Mouse (Mus musculus): ENCODE data around the gene 4933402N03Rik.

4933402N03Rik gene

DNA sequence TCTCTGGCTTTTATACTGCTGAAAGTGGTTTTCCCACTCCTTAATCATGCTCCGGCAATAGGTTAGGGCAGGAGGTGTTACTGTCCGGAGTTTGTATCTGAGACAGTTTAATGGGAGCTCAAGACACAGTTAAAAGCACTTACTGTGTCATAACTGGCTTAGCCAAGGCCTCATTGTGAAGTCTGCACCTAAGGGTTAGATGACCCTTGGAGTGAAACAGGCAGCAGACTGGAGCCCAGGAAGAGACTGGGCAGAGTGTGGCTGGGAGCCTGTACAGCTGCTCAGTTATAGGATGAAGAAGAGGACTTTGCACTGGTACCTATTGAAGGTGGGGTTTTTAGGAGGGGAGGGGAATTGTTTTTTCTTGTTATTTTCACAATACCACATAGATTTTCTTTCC lies at the start of gene 4933402N03Rik:
TSS of gene 4933402N03Rik (minus strand) at position 101 of the 400 bp plus-strand sequence.
- DNase-seq (ENCODE audit: low read depth, low spot score): no peak

DNA sequence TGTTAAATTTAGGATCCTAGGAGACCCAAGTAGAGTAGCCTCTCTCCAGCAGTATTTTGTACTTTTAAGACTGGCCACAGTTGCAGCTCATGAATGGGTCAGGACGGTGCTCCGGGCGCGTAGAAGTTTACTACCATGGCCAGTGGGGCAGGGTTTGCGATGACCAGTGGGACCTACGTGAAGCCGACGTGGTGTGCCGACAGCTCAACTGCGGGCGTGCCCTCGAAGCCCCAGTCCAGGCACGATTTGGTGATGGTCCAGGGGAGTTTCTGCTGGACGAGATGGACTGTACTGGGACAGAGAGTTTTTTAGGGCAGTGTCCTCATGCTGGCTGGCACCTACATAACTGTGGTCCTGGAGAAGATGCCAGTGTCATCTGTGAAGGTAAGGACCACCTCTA lies 41.9 kb upstream of the 4933402N03Rik start:
- DNase-seq (ENCODE audit: low read depth, low spot score): no peak

DNA sequence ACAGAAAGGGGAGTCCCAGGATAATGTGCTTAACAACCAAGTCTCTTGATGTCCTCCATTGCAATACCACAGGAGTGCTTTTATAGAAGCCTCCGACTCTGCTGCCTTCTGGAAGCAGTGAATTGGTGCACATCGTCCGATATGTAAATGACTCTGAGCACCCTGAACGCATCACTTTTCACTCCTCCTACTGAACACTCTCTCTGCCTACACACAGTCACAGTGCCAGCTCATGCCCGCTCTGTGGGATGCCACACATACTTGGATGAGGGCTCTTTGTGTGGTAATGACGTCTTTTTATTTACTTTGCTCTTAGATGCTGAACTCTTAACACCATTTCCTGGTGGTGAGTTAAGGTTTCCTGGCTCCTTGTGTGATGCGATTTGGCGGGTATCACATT lies 40.9 kb upstream of the 4933402N03Rik start:
- DNase-seq (ENCODE audit: low read depth, low spot score): no peak

DNA sequence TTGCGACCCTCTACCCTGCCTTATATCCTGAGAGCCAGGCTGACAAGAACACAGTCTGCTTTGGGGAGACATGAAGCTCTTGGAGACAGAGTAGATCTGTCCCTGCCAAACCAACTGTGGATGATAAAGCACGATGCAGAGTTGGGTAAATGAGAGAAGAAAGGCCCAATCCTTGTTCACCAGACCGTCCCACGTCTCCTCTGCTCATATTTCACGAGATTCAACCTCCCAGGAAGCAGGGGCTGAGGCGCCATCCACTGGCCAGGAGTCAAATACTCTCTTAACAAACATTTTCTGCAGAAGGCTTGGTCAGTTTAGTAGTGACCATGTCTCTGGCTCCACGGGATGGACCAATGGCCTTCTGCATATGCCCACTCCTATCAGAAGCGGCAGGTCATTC lies 38.2 kb upstream of the 4933402N03Rik start:
- no peak for DNase-seq (ENCODE audit: low read depth, low spot score)

DNA sequence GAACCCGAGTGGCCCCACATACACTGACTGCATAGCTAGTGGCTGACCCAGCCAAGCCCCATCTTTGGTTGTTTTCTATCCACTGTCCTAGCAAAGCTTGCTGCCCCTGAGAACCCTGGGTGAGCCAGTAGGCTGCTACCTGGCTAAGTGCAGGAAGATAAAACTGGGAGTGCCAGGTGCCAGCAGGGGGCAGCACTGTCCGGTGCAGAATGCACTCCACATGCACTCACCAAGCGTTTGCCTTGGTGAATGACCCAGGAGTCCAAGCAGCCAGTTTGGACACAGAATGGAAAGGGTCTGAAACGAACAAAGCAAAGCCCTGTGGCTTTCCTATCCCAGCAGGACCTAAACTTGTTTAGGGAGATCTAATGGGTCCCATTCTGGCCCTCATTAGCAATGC lies 36.6 kb upstream of the 4933402N03Rik start:
- no peak for DNase-seq (ENCODE audit: low read depth, low spot score)

DNA sequence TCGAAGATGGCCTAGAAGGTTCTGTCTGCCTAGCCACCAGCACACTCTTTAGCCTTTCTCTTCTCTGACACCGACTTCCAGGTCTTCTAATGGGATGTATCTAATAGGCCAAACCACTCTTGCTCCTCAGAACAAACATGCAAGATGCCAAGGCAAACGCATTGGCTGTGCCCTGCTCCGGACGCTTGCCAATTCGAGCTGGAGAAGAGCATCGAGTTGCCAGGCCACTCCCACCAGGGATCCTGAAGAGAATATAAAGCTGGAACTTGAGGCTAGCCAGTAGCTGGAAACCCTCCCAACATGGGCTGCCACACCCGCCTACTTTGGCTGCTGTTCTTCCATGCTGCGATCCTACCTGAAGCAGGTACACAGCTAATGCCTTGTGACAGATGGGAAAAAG lies 28.0 kb upstream of the 4933402N03Rik start, which contains the start of gene 5430419D17Rik:
TSS of gene 5430419D17Rik (plus strand) at position 282 of the 400 bp plus-strand sequence.
- DNase-seq (ENCODE audit: low read depth, low spot score): no peak

DNA sequence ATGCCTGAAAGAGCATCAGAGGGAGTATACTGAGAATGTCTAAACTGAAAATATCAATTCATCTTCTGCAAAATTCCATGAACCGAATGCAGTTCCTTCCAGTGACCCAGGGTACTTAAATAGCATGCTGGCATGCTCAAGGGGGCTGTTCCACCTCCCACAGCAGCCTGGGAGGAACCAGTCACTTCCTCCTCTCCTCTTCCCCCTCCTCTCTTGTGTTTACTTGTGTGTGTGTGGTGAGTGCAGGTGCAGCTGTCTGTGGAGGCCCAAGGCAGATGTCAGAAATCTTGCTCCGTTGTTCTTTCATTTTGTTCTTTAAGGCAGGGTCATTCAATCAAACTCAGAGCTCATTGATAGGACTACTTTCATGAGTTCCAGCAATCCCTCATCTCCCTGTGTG lies 23.0 kb upstream of the 4933402N03Rik start:
- no peak for DNase-seq (ENCODE audit: low read depth, low spot score)

DNA sequence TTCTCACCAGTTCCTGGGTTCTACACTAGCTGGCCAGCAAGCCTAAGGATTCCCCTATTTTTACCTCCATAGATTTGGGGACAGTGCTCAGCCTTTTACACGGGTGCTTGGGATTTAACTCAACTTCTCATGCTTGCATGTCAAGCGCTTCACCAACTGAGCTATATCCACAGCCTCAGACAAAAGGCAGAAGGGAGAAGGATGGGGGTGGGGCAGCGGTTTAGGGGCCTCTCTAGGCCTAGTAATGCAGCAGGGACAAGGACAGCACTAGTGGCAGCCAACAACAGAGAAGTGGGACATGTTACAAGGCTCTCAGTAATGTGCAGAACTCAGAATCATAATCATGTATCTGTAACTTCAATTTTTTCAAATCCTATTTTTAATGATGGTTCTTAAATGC lies 21.7 kb upstream of the 4933402N03Rik start:
- DNase-seq (ENCODE audit: low read depth, low spot score): no peak

DNA sequence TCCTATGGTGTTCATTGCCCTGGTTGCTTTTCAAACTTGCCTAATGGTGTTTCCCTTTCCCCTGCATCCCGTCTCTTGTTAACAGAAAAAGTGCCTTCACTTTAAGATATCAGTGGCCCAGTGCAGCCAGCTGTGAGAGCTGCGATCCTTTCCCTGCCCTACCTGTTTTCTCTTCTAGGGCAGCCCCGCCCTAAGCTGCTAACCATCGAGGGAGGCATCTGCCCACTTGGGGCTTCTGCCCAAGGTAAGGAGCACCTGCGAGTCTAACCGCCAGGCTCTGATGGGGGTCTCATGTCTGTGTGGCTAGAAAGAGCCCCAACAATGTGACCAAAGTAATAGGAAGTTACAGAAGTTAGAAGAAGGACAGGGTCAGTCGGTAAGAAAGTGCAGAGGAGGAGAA lies 16.1 kb upstream of the 4933402N03Rik start:
- DNase-seq (ENCODE audit: low read depth, low spot score): no peak

DNA sequence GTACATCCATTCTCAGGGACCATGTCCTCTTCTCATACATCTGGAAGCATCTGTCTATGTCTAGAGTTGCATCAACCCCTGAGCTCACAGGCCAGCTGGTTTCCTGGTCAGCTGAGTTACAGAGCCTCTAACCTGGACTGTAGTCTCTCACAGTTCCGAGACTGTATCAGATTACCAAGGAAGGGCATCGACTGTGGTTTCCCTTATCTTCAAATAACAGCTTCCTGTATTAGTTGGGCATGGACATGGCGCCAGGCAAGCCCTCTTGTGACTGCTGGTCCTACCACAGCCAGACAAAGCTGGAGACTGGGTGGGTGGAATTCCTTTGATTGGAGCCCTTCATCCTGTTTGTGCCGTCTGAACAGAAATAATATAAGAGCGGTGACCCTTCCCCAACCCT lies 6.9 kb upstream of the 4933402N03Rik start:
- DNase-seq (ENCODE audit: low read depth, low spot score): no peak

DNA sequence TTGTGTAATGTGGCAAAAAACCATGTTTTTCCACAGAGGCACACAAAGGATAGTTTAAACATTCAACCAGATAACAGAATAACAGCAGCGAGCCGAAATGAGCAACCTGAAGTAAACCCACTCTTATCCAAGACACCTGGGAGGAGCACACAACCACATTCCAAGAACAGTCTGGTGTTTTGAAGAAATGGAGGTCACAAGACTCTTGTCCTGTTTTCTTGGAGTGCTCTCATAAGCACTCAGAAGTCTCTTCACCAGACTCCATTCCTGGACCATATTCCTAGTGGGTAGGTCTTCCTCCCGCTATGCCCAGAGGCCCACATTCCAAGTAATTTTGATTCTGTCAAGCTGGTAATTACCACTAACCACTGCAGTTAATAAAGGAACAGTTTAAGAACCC lies 4.1 kb upstream of the 4933402N03Rik start:
- no peak for DNase-seq (ENCODE audit: low read depth, low spot score)

DNA sequence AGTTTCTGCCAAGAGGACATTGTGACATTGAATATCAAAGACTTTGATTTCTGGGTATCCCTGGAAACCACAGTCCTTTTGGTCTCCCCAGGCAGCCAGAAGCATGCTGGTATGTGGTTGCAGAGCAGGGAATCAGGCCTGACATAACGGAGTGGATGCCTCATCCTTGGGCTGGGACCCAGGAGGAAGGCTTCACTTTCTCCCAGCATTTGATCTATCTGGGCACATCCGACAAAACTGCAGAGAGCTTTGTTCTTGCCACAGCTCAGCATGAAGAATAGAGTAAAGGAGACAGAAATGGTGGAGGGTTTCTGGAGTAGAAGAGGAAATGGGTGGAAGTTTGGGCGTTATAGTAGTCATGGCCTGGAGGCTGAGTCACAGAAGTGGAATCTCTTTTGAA lies 12.9 kb downstream of the 4933402N03Rik start:
- no peak for DNase-seq (ENCODE audit: low read depth, low spot score)

DNA sequence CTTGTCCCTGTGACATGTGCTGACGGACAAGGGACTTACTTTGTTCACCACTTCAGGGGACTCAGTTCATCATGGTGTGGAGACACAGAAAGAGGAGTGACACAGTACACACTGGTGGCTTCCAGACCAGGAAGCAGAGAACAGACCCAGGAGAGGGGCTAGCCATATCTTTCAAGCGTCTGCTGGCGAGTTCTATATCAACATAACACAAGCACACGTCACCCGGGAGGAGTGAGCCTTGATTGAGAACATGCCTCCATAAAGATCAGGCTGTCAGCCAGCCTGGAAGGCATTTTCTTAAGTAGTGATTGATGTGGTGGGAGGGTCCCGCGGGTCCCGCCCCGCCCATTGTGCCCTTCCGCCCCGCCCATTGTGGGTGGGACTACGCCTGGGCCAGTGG lies 16.1 kb downstream of the 4933402N03Rik start:
- DNase-seq (ENCODE audit: low read depth, low spot score): no peak

DNA sequence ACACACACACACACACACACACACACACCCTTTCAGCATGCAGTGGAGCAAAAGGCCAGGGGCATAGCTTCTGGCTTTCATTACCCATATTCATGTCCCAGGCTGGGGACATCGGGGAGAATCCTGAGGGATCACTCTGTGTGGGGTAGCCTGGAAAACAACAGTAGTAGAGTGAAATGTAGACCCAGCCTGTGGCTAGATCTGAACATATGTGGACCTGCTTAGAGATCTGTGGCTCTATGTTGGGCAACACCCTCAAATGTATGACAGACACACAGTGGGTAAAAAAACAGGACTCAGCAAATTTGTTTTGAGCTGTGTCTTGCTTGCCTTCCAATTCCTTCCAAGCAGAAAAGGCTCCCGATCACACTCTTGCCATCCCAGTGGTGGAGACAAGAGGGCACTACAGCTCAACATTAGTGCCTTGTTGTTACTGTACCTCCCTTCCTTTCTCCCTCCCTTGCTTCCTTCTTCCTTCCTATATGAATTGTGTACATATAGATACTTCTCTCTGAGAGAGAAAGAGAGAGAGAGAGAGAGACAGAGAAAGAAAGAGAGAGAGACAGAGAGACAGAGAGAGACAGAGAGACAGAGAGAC lies 23.8 kb downstream of the 4933402N03Rik start:
- no peak for DNase-seq (ENCODE audit: low read depth, low spot score)

DNA sequence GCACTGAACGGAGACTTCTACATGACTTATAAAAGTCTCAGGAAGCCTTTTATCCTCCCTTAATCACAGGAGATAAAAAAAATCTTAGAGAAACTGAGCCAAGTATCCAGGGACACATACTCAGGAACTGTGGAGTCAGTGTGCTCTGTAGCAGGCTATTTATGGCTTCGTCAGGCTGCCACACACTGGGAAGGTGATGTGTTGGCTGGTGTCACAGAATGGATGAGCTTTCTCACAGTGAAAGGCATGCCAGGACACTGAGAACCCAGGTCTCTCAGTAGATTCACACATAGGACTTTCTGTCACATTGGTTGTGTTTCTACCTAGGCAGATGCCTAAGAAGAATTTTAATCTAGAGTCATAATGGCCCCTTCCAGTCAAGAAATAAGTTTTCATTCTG lies 31.7 kb downstream of the 4933402N03Rik start:
- no peak for DNase-seq (ENCODE audit: low read depth, low spot score)

DNA sequence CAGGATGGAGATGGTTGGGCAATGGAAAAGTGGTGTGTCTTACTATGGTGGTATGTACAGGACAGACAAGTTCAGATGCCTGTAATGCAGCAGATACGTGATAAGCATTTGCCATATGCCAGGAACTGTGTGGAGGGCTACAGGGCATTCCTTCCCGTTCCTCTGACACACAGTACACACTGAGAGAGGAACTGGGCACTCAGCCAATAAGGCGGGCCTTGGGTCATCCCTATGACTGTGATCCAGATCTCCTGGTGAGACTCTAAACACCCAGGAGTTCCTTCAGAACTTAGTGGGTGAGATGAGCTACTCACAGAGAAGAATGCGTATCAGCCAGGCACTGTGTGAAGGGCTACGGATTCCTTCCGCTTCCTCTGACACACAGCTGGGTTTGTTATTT lies 32.4 kb downstream of the 4933402N03Rik start:
- no peak for DNase-seq (ENCODE audit: low read depth, low spot score)

DNA sequence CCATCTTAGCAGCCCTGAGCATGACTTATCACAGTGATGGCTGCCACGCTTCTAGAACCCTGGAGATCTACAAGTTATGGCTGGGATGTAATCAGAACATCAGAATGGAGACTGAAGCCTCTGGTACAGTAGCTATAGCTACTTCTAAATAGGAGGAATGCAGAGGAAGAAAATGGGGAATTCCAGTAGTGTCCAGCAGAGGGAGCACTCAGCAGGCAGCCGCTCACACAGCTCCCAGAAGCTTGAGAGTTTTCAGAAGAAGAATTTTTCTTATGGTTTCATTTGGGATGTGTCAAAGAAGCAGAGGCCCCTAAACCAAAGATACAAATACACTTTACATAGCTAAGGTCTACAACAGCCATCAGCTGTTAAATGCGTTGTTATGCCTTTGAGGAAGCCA lies 33.6 kb downstream of the 4933402N03Rik start:
- no peak for DNase-seq (ENCODE audit: low read depth, low spot score)
